Mouse (Mus musculus) spleen, adult 2 months (tissue): ENCODE results near the gene Fcgrt.

ENCODE experiments used
- CTCF ChIP-seq: fragments of 200-500 bp; IDR thresholded peaks from 2 replicates; pipeline ENCODE4 v1.5.1; 2011; ENCODE audit warnings: mild to moderate bottlenecking, inconsistent platforms; ENCODE audit not compliant: insufficient read depth, insufficient read length, insufficient replicate concordance; ENCODE audit errors: extremely low read depth
- POLR2A ChIP-seq: fragments of 200-500 bp; IDR thresholded peaks from 2 replicates; pipeline ENCODE4 v1.6.1; 2011; ENCODE audit warnings: low read depth, low read length, inconsistent platforms

GRCm38 (mm10) chr7:45052862-45053116 is 50.9 kb downstream of the Fcgrt start, which contains the start of gene Prr12:
- TF ChIP-seq POLR2A (no peak), CTCF (no peak)
